Mouse (Mus musculus) kidney, postnatal 0 days (tissue): ENCODE results near the gene Tgfbr3. TPM values are rescaled to one million over a fixed set of nuclear protein-coding genes. Genes with fewer than 3 reads are reported as not detected.

Experiments used
- ATAC-seq: fragments of 200-750 bp; cut with Nextera tagmentation; replicated peaks from 2 replicates; pipeline ENCODE4 v1.8.0; 2017; ENCODE audit warnings: low read depth, moderate number of reproducible peaks, moderate TSS enrichment, moderate library complexity; ENCODE audit not compliant: low FRiP score
- DNase-seq: peaks from one replicate; pipeline ENCODE4 v3.0.0-alpha.2; 2016; ENCODE audit warnings: low spot score
- H3K27ac ChIP-seq: fragments of 300-500 bp; sonication (generic); 2 replicates; pipeline ENCODE4 v1.5.1; 2014; ENCODE audit warnings: mild to moderate bottlenecking
- H3K27me3 ChIP-seq: fragments of 300-500 bp; sonication (generic); 2 replicates; pipeline ENCODE4 v1.6.1; 2014; ENCODE audit warnings: low read length, mixed read lengths; ENCODE audit not compliant: insufficient read depth
- H3K36me3 ChIP-seq: fragments of 300-500 bp; sonication (generic); 2 replicates; pipeline ENCODE4 v1.6.1; 2014; ENCODE audit warnings: low read length, mixed read lengths; ENCODE audit not compliant: insufficient read depth
- H3K4me1 ChIP-seq: fragments of 300-500 bp; sonication (generic); replicated peaks from 2 replicates; pipeline ENCODE4 v1.6.1; 2014; ENCODE audit warnings: antibody characterized with exemption, low read length, mixed read lengths; ENCODE audit not compliant: insufficient read depth
- H3K4me2 ChIP-seq: fragments of 300-500 bp; sonication (generic); 2 replicates; pipeline ENCODE4 v1.6.1; 2014; ENCODE audit warnings: mild to moderate bottlenecking, low read length, moderate library complexity, mixed read lengths
- H3K4me3 ChIP-seq: fragments of 300-500 bp; sonication (generic); replicated peaks from 2 replicates; pipeline ENCODE4 v1.5.1; 2014; ENCODE audit warnings: low read depth, low read length
- H3K9ac ChIP-seq: fragments of 300-500 bp; sonication (generic); 2 replicates; pipeline ENCODE4 v1.6.1; 2014; ENCODE audit warnings: low read depth, low read length
- H3K9me3 ChIP-seq: fragments of 300-500 bp; sonication (generic); replicated peaks from 2 replicates; pipeline ENCODE4 v1.6.1; 2016; ENCODE audit warnings: low read length, inconsistent platforms, mixed read lengths
- CTCF ChIP-seq: IDR thresholded peaks from 2 replicates; pipeline ENCODE4 v1.5.1; 2016; ENCODE audit warnings: antibody characterized with exemption, low read depth, mild to moderate bottlenecking, moderate library complexity
- WGBS: fragments of 180-500 bp; shearing (Covaris S2); extraction: QIAGEN DNeasy Blood & Tissue Kit; methylation state at CpG from one replicate; pipeline ENCODE4 v1.1.7; 2014; 5-methylcytosine and 5-hydroxymethylcytosine counted together
- polyA plus RNA-seq: library from polyadenylated mRNA; unstranded; fragments of >200 nt; fragmentation: Nextera tagmentation; extraction: Ambion mirVana; gene quantifications from 2 replicates; pipeline ENCODE4 v1.2.1, GENCODE M21; 2015

The Tgfbr3 gene
- polyA plus RNA-seq, 1 experiment from 2014 or later = 10.8 TPM

- H3K4me2 ChIP-seq = no peak overlapping the region
- H3K9me3 ChIP-seq = no peaks in the 10 kb centered on the region
- H3K27ac ChIP-seq = no peak overlapping the region
- 51% methylated on average over 7 of the region's 7 CpGs for WGBS
- DNase-seq = peak; percentile 42
- H3K4me1 ChIP-seq = no peaks in the 10 kb centered on the region
- no peaks in the 10 kb centered on the region for H3K27me3 ChIP-seq
- no peak overlapping the region for H3K4me3 ChIP-seq
- no peak; the same call in 1 of the 2 replicates for ATAC-seq
- no peak for TF ChIP-seq CTCF
- H3K9ac ChIP-seq = no peak overlapping the region
- H3K36me3 ChIP-seq = no peaks in the 10 kb centered on the region
Observed at GRCm38 (mm10) chr5:107192372-107192771, 97.1 kb downstream of the Tgfbr3 start.

DNA sequence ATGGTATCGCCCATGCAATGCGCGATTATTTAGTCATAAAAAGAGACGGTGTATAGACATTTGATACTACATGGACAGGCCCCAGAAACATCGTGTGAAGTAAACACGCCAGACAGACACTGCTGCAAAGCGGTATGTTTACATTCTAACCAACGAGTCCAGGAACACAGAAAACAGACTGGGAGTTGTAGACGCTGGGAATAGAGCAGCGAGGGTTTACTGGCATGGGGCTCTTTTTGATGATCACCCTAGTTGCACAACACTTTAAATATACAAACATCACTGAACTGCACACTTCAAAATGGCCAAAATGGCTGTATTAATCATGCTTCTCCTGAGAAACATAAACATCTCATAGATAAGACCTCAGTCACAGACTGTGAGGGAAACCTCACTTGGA, 100.9 kb downstream of the Tgfbr3 start:
- Histone ChIP-seq H3K27ac (no peak overlapping the region), H3K4me2 (no peak overlapping the region), H3K9ac (no peak overlapping the region), H3K36me3 (no peaks in the 10 kb centered on the region), H3K4me1 (0 out of 2 replicates have a peak, but pooled peaks cover 3% of the 10 kb centered on the region), H3K27me3 (no peaks in the 10 kb centered on the region), H3K9me3 (no peaks in the 10 kb centered on the region), H3K4me3 (no peak overlapping the region)
- no peak for DNase-seq
- no peak for ATAC-seq
- WGBS = 72% methylated on average over 10 of the region's 10 CpGs
- TF ChIP-seq CTCF = no peak

DNA sequence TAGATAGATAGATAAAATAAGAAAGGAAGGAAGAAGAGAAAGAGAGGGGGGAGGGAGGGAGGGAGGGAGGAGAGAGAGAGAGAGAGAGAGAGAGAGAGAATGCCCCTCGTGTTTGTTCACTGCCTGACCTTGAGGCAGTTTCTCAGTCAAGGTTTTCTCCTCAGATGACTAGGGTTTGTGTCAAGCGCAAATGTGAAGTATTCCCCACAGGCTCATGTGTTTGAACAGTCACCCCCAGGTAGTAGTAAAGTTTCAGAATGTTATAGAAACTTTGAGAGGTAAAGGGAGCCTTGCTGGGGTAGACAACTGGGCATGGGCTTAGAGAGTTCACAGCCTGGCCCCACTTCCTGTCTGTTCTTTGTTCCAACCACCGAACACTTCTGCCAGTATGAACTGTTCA, 103.2 kb downstream of the Tgfbr3 start:
- H3K4me2 ChIP-seq = no peak overlapping the region
- no peak overlapping the region for H3K9ac ChIP-seq
- no peak overlapping the region for H3K4me3 ChIP-seq
- no peak overlapping the region for H3K27ac ChIP-seq
- ATAC-seq (no peak), DNase-seq (no peak)
- TF ChIP-seq CTCF = no peak
- WGBS = 82% methylated on average over 3 of the region's 3 CpGs
- no peaks in the 10 kb centered on the region for H3K27me3 ChIP-seq
- no peaks in the 10 kb centered on the region for H3K9me3 ChIP-seq
- no peaks in the 10 kb centered on the region for H3K36me3 ChIP-seq
- H3K4me1 ChIP-seq = 0 out of 2 replicates have a peak, but pooled peaks cover 4% of the 10 kb centered on the region

DNA sequence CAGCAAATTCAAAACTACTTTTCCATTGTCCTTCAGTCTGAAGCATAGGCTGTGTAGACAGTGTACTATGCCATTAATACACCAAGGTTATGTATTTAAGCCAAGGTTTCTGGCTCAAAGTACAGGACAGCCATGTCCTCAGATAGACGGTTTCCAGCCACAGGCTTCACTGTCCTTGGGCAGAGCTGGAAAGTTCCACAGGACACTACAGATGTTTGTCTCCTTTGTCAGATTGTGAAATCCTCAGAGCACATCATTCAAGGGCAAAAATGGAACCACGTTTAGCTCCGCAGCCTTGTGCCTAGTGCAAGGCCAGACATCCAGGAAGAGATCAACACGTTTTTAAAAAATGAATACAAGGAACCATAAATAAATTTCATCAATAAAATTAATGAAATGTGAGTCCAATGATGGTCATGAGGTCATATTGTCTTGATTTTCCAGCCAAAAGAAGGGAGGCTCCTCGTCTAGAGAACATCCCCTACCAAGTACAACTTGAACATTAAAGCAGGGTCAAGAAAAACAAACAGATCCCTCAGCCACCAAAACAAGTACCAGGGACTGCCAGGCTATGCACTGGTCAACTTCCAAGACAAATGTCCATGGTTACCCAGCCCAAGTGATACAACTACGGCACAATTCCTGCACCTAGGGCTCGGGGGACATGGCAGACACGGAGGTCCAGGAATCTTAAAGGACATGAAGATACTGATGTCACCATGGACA, 105.1 kb downstream of the Tgfbr3 start:
- WGBS = 70% methylated on average over 8 of the region's 8 CpGs
- H3K27ac ChIP-seq = peak overlapping the region; percentile 39; the same call in 1 of the 2 replicates

DNA sequence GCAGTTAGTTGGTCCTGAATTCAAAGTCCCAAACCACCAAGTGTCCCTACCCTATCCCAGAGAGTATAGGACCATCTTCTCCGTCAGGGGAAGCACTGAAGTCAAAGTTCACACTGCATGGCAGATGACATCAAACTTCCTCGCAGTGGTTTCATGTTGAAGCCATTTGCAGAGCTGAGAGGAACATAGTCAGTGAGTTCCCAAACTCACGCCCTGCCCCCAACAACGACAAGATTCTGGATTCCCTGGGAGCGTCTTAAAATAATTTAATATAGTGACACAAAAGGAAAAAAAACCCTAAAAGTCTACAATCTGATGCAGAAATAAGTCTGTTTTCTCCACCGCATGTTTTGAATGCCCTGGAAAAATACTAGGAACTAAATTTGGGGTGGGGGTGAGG, 105.9 kb downstream of the Tgfbr3 start:
- Histone ChIP-seq H3K36me3 (no peaks in the 10 kb centered on the region), H3K4me3 (no peak overlapping the region), H3K9ac (no peak overlapping the region), H3K27ac (0 out of 2 replicates have a peak overlapping the region, but pooled peaks have one; percentile 39), H3K9me3 (no peaks in the 10 kb centered on the region), H3K4me1 (0 out of 2 replicates have a peak, but pooled peaks cover 4% of the 10 kb centered on the region), H3K27me3 (no peaks in the 10 kb centered on the region), H3K4me2 (no peak overlapping the region)
- DNase-seq = peak; percentile 22
- TF ChIP-seq CTCF = no peak
- no peak for ATAC-seq
- WGBS = 55% methylated on average over 6 of the region's 6 CpGs

More for the DNA sequence above, 105.1 kb downstream of the Tgfbr3 start:
- no peak for DNase-seq
- H3K9ac ChIP-seq = no peak overlapping the region
- H3K4me2 ChIP-seq = no peak overlapping the region
- H3K4me3 ChIP-seq = no peak overlapping the region
- TF ChIP-seq CTCF = no peak
- H3K27me3 ChIP-seq = no peaks in the 10 kb centered on the region
- ATAC-seq = no peak
- no peaks in the 10 kb centered on the region for H3K9me3 ChIP-seq
- no peaks in the 10 kb centered on the region for H3K36me3 ChIP-seq
- H3K4me1 ChIP-seq = 0 out of 2 replicates have a peak, but pooled peaks cover 4% of the 10 kb centered on the region

GRCm38 (mm10) chr5:107182721-107183120, 106.7 kb downstream of the Tgfbr3 start:
- ATAC-seq = no peak
- 86% methylated on average over 7 of the region's 7 CpGs for WGBS
- no peak for DNase-seq

More at GRCm38 (mm10) chr5:107182721-107183120, 106.7 kb downstream of the Tgfbr3 start:
- Histone ChIP-seq H3K36me3 (no peaks in the 10 kb centered on the region), H3K4me2 (no peak overlapping the region), H3K4me1 (0 out of 2 replicates have a peak, but pooled peaks cover 5% of the 10 kb centered on the region), H3K27me3 (no peaks in the 10 kb centered on the region), H3K4me3 (no peak overlapping the region), H3K9me3 (no peaks in the 10 kb centered on the region), H3K27ac (no peak overlapping the region), H3K9ac (no peak overlapping the region)
- no peak for TF ChIP-seq CTCF
